Mouse (Mus musculus) forebrain, embryonic 15.5 days (tissue): ENCODE results near the gene Abr. TPM values are rescaled to one million over a fixed set of nuclear protein-coding genes. Genes with fewer than 3 reads are reported as not detected.

ENCODE experiments used
- ATAC-seq: fragments of 200-750 bp; cut with Nextera tagmentation; replicated peaks from 2 replicates; pipeline ENCODE4 v1.8.0; 2017; ENCODE audit warnings: mild to moderate bottlenecking, moderate TSS enrichment, moderate library complexity
- H3K27ac ChIP-seq: fragments of 300-500 bp; sonication (generic); replicated peaks from 2 replicates; pipeline ENCODE4 v1.5.1; 2015; ENCODE audit warnings: mild to moderate bottlenecking, inconsistent platforms
- H3K27me3 ChIP-seq: fragments of 300-500 bp; sonication (generic); 2 replicates; pipeline ENCODE4 v1.6.1; 2015; ENCODE audit warnings: inconsistent platforms
- H3K36me3 ChIP-seq: fragments of 300-500 bp; sonication (generic); 2 replicates; pipeline ENCODE4 v1.6.1; 2015; ENCODE audit warnings: mild to moderate bottlenecking, inconsistent platforms
- H3K4me1 ChIP-seq: fragments of 300-500 bp; sonication (generic); 2 replicates; pipeline ENCODE4 v1.6.1; 2015; ENCODE audit warnings: inconsistent platforms
- H3K4me2 ChIP-seq: fragments of 300-500 bp; sonication (generic); replicated peaks from 2 replicates; pipeline ENCODE4 v1.6.1; 2015; ENCODE audit warnings: mild to moderate bottlenecking, inconsistent platforms
- H3K4me3 ChIP-seq: fragments of 300-500 bp; sonication (generic); 2 replicates; pipeline ENCODE4 v1.5.1; 2015; ENCODE audit warnings: mild to moderate bottlenecking, inconsistent platforms
- H3K9ac ChIP-seq: fragments of 300-500 bp; sonication (generic); replicated peaks from 2 replicates; pipeline ENCODE4 v1.6.1; 2015; ENCODE audit warnings: mild to moderate bottlenecking, inconsistent platforms
- H3K9me3 ChIP-seq: fragments of 300-500 bp; sonication (generic); 2 replicates; pipeline ENCODE4 v1.6.1; 2016; ENCODE audit warnings: inconsistent platforms
- WGBS: fragments of 180-500 bp; shearing (Covaris S2); methylation state at CpG from one replicate; pipeline ENCODE4 v1.1.7; 2015; ENCODE audit warnings: mixed read lengths; 5-methylcytosine and 5-hydroxymethylcytosine counted together
- polyA plus RNA-seq: library from polyadenylated mRNA; unstranded; fragments of >200 nt; fragmentation: Nextera tagmentation; extraction: Ambion mirVana; gene quantifications from 2 replicates; pipeline ENCODE4 v1.2.1, GENCODE M21; 2015

Gene Abr
- polyA plus RNA-seq, 1 experiment from 2014 or later, result 111 TPM

DNA sequence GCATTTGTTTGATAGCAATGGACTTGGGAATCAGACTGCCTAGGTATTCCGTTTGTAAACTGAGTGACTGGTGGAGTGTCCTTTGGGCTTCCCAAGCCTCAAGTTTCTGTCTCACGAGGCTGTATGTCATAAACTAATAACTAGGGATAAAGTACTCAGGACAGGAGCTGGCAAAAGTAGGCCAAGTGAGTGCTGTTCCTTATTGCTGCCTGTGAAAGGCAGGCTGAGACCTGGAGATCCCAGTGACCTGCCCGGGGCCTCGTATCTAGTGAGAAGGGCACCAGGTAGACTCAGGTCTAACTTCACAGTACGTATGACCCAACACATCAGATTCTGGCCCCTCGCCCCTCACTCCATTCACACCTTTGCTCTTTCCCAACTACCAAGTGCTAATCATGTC lies 4.0 kb downstream of the Abr start:
- no peaks in the 10 kb centered on the region for H3K9me3 ChIP-seq
- 87% methylated on average over 6 of the region's 6 CpGs for WGBS
- H3K36me3 ChIP-seq, result no peaks in the 10 kb centered on the region
- ATAC-seq, result no peak
- H3K27ac ChIP-seq, result no peak overlapping the region
- no peak overlapping the region for H3K9ac ChIP-seq
- peaks cover 25% of the 10 kb centered on the region for H3K4me1 ChIP-seq
- H3K27me3 ChIP-seq, result peaks cover 28% of the 10 kb centered on the region
- H3K4me2 ChIP-seq, result no peak overlapping the region
- H3K4me3 ChIP-seq, result no peak overlapping the region

DNA sequence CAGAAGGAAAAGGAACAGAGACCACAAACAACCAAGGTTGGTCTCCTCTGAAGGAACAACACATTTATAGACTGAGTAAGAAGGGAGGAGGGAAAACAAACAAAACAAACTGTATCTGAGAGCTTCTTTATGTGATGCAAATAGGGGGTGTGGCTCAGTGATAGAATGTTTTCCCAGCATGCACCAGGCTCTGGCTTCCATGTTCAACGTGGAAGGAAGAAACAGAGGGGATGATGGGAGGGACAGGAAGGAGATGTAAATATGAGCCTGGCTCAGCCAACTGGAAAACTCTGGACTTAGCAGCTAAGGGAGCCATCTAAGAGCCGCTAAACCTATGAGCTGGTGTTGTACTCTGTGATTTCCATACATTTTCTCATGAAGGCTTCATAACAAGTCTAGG lies 7.9 kb downstream of the Abr start:
- Histone ChIP-seq H3K4me1 (peaks cover 13% of the 10 kb centered on the region), H3K27me3 (0 out of 2 replicates have a peak, but pooled peaks cover 2% of the 10 kb centered on the region), H3K9ac (no peak overlapping the region), H3K36me3 (no peaks in the 10 kb centered on the region), H3K4me3 (no peak overlapping the region), H3K4me2 (no peak overlapping the region), H3K9me3 (no peaks in the 10 kb centered on the region), H3K27ac (no peak overlapping the region)
- 49% methylated on average over 2 of the region's 2 CpGs for WGBS
- no peak for ATAC-seq

DNA sequence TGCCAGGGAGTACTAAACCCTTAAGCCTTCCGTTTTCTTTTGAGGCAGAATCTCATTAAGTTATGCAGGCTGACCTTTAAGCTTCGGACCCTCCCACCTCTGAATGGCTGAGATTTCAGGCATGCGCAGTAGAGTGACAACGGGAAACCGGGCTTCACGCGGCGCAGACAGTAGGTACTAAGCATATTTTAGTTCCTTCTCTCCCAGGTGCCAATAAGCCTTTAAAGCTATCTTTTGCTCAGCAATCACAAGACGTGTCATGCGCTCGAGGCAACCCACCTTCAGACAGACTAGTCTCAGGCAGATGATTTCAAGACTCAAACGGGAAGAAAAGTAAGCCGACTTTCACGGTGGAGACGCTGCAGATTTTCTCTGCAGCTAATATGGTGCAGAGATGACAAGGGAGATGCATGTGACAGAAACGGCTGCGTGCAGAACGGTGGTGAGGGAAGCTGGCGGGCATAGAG lies 9.4 kb downstream of the Abr start:
- no peaks in the 10 kb centered on the region for H3K9me3 ChIP-seq
- H3K27ac ChIP-seq, result peak overlapping the region; percentile 77
- ATAC-seq, result peak; percentile 61
- no peaks in the 10 kb centered on the region for H3K36me3 ChIP-seq
- H3K4me3 ChIP-seq, result peak overlapping the region; percentile 46
- no peaks in the 10 kb centered on the region for H3K27me3 ChIP-seq
- WGBS, result under 1% methylated on average over 19 of the region's 19 CpGs
- peaks cover 13% of the 10 kb centered on the region for H3K4me1 ChIP-seq
- peak overlapping the region; percentile 67 for H3K4me2 ChIP-seq
- H3K9ac ChIP-seq, result peak overlapping the region; percentile 45

DNA sequence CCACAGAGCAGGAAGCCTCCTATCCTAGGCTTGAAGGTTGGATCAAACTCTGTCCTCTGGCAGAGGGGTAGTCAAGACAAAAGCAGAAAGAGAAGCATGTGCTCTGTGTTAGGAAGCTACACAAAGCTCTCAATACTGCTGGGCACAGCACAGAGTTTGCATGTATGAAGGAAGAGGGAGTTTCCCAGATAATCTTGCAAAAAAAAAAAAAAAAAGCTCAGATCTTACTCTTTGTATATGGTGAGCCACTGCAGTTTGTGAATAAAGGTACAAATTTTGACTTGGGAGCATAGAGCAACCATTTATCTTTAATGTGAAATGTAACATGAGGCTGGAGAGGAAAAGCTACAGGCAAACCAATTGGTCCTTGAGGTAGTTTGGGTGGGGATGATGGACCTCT lies 11.2 kb downstream of the Abr start:
- Histone ChIP-seq H3K36me3 (no peaks in the 10 kb centered on the region), H3K27ac (no peak overlapping the region), H3K27me3 (no peaks in the 10 kb centered on the region), H3K4me3 (no peak overlapping the region), H3K9me3 (no peaks in the 10 kb centered on the region), H3K4me1 (peaks cover 13% of the 10 kb centered on the region), H3K4me2 (no peak overlapping the region), H3K9ac (no peak overlapping the region)
- no peak for ATAC-seq

DNA sequence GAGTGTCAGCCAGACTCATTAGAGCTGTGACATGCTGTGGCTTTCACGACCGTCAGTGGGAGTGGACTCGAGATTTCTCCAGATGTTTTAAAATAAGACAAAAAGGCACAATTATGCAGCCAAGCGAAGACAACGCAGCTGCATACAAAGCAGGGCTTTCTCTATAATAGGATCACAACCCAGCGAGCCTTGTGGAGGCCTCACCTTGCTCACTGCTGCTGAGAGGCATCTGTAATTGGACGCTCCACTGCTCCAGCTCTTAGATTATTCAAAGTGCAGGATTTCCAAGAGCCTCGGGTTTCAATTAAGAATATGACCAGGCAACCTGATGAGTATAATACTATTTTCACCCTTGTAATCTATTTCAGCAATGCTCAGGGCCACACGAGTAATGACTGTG lies 15.6 kb downstream of the Abr start:
- Histone ChIP-seq H3K36me3 (no peaks in the 10 kb centered on the region), H3K9me3 (no peaks in the 10 kb centered on the region), H3K4me2 (no peak overlapping the region), H3K9ac (no peak overlapping the region), H3K4me3 (no peak overlapping the region), H3K27me3 (no peaks in the 10 kb centered on the region), H3K4me1 (no peaks in the 10 kb centered on the region), H3K27ac (no peak overlapping the region)
- ATAC-seq, result no peak
- WGBS, result 11% methylated on average over 9 of the region's 9 CpGs

DNA sequence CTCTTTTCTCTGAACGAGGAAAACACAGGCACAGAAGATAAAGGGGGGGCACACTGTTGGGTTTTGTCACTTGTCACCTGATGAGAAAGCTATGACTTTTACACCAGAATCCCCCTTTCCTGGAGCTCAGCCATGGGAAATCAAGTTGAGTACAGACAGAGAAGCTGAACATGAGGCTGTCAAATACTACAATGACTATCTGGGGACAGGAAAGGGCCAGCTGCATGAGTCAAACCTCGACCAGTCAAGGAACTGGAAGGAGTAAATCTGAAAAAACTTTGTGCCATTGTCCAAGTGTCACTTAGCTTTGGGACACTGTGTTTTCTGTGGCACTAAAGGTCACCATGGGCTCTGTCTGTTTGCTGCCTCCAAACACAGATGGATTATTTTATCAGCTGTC lies 22.9 kb downstream of the Abr start:
- H3K27me3 ChIP-seq, result no peaks in the 10 kb centered on the region
- H3K27ac ChIP-seq, result no peak overlapping the region
- no peak overlapping the region for H3K4me3 ChIP-seq
- no peak overlapping the region for H3K4me2 ChIP-seq
- 23% methylated on average over 2 of the region's 2 CpGs for WGBS
- H3K9ac ChIP-seq, result no peak overlapping the region
- H3K4me1 ChIP-seq, result no peaks in the 10 kb centered on the region
- H3K36me3 ChIP-seq, result no peaks in the 10 kb centered on the region
- no peaks in the 10 kb centered on the region for H3K9me3 ChIP-seq
- ATAC-seq, result no peak

DNA sequence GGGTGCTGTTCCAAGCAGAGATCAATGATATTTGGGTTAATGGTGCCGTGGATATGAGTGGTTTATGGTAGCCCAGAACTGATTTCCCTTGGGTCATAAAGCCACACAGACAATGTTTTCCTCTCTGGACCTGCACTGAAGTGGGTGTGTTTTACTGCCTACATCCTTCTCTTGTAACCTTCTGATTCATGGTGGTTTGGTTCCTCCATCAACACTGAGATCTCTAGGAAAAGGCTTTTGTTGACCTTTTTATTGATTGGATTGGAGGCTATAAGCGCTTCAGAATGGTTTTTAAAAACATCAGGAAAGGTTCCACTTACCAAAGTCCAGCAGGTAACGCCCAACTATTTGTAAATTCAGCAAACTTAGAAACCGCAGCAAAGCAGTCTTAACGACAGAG lies 23.4 kb downstream of the Abr start:
- no peak overlapping the region for H3K9ac ChIP-seq
- no peak overlapping the region for H3K4me2 ChIP-seq
- no peaks in the 10 kb centered on the region for H3K27me3 ChIP-seq
- ATAC-seq, result no peak
- WGBS, result 68% methylated on average over 5 of the region's 5 CpGs
- H3K36me3 ChIP-seq, result no peaks in the 10 kb centered on the region
- H3K27ac ChIP-seq, result no peak overlapping the region
- H3K9me3 ChIP-seq, result no peaks in the 10 kb centered on the region
- no peak overlapping the region for H3K4me3 ChIP-seq
- H3K4me1 ChIP-seq, result no peaks in the 10 kb centered on the region

DNA sequence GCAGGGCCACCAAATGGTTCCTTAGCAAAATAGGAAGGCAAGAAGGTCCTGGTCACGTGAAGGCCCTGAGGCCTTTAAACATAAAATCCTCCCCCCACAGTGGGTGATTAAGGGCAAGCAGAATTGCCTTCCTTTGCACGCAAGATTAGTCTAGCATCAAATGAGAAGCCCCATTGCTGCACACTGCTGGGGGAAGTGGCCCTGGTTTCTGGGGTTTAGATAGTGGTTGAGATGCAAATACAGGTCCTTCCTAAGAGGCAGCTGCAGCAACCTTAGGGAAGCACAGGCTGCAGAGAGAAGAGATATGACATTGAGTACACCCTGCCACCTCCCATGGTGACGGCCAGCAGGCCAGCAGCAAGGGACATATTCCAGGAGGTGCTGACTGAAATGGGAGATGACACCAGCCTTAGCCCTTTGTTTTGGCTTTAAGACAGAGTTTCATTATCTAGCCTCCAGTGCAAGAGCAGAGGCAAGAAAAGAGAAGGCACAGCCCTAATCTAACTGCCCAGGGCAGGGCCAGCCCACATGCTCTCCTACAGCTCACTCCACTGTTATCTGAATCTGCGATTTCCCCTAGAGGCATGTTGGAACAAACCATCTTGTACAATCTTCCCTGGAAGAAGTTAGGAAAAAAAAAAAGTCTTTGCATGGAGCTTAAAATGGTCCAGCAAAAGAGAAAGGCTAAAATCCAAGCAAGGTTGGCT lies 28.3 kb downstream of the Abr start:
- H3K4me2 ChIP-seq, result no peak overlapping the region
- H3K27ac ChIP-seq, result no peak overlapping the region
- H3K4me1 ChIP-seq, result no peaks in the 10 kb centered on the region
- H3K4me3 ChIP-seq, result no peak overlapping the region
- no peaks in the 10 kb centered on the region for H3K9me3 ChIP-seq
- H3K27me3 ChIP-seq, result no peaks in the 10 kb centered on the region
- no peak for ATAC-seq
- H3K36me3 ChIP-seq, result no peaks in the 10 kb centered on the region
- 80% methylated on average over 4 of the region's 4 CpGs for WGBS
- no peak overlapping the region for H3K9ac ChIP-seq

DNA sequence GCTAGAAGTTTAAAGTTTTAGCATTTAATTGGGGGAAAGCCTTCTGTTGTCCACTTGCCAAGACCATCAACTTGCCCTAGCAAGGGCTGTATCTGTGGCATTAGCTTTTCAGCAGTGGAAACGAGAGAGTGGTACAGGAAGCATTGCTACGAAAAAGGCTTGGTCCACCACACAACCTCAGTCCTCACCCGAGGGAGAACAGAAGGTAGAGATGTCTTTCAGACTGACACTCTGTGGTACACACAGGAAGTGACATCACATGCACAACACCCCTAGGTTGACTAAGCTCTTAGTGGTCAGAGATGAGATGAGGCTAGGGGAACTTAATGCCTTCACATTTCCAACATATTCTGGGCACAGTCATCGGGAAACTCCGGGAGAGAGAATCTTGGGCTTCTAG lies 32.4 kb downstream of the Abr start:
- Histone ChIP-seq H3K9ac (no peak overlapping the region), H3K36me3 (no peaks in the 10 kb centered on the region), H3K4me3 (no peak overlapping the region), H3K4me2 (no peak overlapping the region), H3K4me1 (no peaks in the 10 kb centered on the region), H3K27me3 (no peaks in the 10 kb centered on the region), H3K9me3 (no peaks in the 10 kb centered on the region), H3K27ac (no peak overlapping the region)
- no peak for ATAC-seq
- 92% methylated on average over 5 of the region's 5 CpGs for WGBS

DNA sequence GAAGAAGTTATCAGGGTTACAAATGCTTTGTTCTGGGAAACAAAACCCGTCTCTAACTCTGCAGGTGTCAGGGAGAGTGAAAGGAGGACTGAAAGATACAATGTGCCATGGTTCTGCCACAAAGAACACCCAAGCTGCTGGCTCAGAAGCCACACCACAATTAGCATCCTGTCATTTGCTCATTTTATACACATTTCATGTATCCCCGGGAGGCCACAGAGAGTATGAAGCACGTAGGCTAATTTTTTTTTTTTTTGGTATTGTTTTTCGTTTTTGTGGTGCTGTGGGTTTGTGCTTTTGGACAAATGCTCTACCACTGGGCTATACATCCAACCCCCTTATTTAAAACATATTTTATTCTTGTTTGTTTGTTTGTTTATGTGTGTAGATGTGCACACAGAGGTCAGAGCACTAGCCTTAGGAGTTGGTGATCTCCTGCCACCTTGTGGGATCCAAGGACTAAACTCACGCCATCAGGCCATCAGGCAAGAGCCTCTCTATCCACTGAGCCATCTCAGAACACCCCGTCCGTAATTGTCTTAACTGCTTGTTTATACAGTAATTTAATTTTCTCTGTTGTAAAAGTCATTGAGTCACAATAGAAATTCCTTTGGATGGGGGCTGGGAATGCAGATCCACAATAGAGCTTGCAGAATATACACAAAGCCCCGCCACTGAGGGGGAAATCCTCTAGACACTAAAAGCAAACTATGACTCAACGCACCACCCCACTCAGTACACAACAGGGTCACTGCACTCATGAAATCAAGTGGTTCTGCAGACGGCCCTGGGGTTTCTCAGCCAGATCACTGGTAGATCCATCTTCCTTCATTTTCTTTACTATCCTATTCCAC lies 33.3 kb downstream of the Abr start:
- H3K27ac ChIP-seq, result no peak overlapping the region

DNA sequence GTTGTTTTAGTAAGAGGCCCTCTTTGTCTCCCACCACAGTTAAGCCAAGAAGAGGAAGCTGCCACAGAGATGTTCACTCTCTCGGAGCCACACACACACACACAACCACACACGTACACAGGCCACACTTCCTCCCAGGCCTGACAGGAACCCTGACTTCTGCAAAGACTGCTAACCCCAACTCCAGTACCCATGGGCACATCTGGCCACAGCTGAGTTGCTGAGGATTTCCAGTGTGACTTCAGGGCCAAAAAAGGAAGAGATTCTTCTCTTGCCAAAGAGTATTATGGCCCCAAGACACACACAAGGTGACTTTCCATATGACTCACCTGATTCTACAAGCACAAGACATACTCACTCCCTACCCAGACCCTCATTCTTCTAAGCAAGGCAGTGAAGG lies 34.1 kb downstream of the Abr start:
- Histone ChIP-seq H3K9me3 (no peaks in the 10 kb centered on the region), H3K9ac (no peak overlapping the region), H3K27me3 (no peaks in the 10 kb centered on the region), H3K36me3 (no peaks in the 10 kb centered on the region), H3K4me2 (no peak overlapping the region), H3K4me3 (no peak overlapping the region), H3K4me1 (no peaks in the 10 kb centered on the region), H3K27ac (no peak overlapping the region)
- WGBS, result 91% methylated on average over 2 of the region's 2 CpGs
- ATAC-seq, result no peak

More for the DNA sequence above, 33.3 kb downstream of the Abr start:
- Histone ChIP-seq H3K36me3 (no peaks in the 10 kb centered on the region), H3K27me3 (no peaks in the 10 kb centered on the region), H3K9me3 (no peaks in the 10 kb centered on the region), H3K4me1 (no peaks in the 10 kb centered on the region), H3K9ac (no peak overlapping the region), H3K4me2 (no peak overlapping the region), H3K4me3 (no peak overlapping the region)
- WGBS, result 64% methylated on average over 10 of the region's 10 CpGs
- no peak for ATAC-seq

DNA sequence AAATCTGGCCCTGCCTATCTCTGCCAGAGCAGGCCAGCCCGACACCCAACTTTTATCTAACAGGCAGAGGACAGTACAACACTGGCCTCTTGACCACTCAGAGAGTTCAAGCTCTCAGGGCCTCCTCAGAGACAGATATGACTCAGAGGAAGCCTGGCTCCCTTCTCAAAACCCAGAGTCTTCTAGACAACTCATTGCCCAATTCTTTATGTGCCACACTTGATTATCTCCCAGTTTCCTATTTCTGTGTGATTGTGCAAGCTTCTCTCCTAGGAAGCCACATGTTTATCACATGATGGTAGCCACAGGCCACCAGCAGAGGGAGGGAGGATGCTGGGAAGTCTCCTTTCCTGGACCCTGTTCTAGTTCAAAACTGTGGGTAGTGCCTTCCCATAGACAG lies 34.8 kb downstream of the Abr start:
- Histone ChIP-seq H3K4me2 (no peak overlapping the region), H3K27ac (no peak overlapping the region), H3K4me3 (no peak overlapping the region), H3K9ac (no peak overlapping the region), H3K36me3 (no peaks in the 10 kb centered on the region), H3K9me3 (no peaks in the 10 kb centered on the region), H3K4me1 (no peaks in the 10 kb centered on the region), H3K27me3 (no peaks in the 10 kb centered on the region)
- 80% methylated on average over 1 of the region's 1 CpGs for WGBS
- ATAC-seq, result no peak
